Mouse (Mus musculus) hindbrain, embryonic 11.5 days (tissue): ENCODE measurements around the gene Prdm1. TPM values are rescaled to one million over a fixed set of nuclear protein-coding genes. Genes with fewer than 3 reads are reported as not detected.

Experiments
- ATAC-seq: fragments of 200-750 bp; cut with Nextera tagmentation; 2 replicates; pipeline ENCODE4 v1.8.0; 2017; ENCODE audit warnings: mild to moderate bottlenecking, moderate TSS enrichment, moderate library complexity; ENCODE audit not compliant: low FRiP score
- DNase-seq: peaks from one replicate; pipeline ENCODE4 v3.0.0-alpha.2; 2015; ENCODE audit warnings: low spot score
- H3K27ac ChIP-seq: fragments of 300-500 bp; sonication (generic); 2 replicates; pipeline ENCODE4 v1.5.1; 2014; ENCODE audit warnings: mild to moderate bottlenecking, low read depth, low read length
- H3K27me3 ChIP-seq: fragments of 300-500 bp; sonication (generic); 2 replicates; pipeline ENCODE4 v1.6.1; 2014; ENCODE audit warnings: mild to moderate bottlenecking, low read length, moderate library complexity, mixed read lengths; ENCODE audit not compliant: control insufficient read depth, insufficient read depth
- H3K36me3 ChIP-seq: fragments of 300-500 bp; sonication (generic); 2 replicates; pipeline ENCODE4 v1.6.1; 2014; ENCODE audit warnings: mild to moderate bottlenecking, low read length, moderate library complexity, mixed read lengths; ENCODE audit not compliant: control insufficient read depth, insufficient read depth
- H3K4me1 ChIP-seq: fragments of 300-500 bp; sonication (generic); replicated peaks from 2 replicates; pipeline ENCODE4 v1.6.1; 2014; ENCODE audit warnings: low read length, mixed read lengths; ENCODE audit not compliant: control insufficient read depth, insufficient read depth
- H3K4me2 ChIP-seq: fragments of 300-500 bp; sonication (generic); replicated peaks from 2 replicates; pipeline ENCODE4 v1.6.1; 2014; ENCODE audit warnings: mild to moderate bottlenecking, low read depth, low read length
- H3K4me3 ChIP-seq: fragments of 300-500 bp; sonication (generic); 2 replicates; pipeline ENCODE4 v1.5.1; 2014; ENCODE audit warnings: low read depth, low read length
- H3K9ac ChIP-seq: fragments of 300-500 bp; sonication (generic); 2 replicates; pipeline ENCODE4 v1.6.1; 2014; ENCODE audit warnings: low read depth, low read length
- H3K9me3 ChIP-seq: fragments of 300-500 bp; sonication (generic); 2 replicates; pipeline ENCODE4 v1.6.1; 2016; ENCODE audit warnings: low read length; ENCODE audit not compliant: control insufficient read depth
- WGBS: fragments of 180-500 bp; shearing (Covaris S2); extraction: QIAGEN DNeasy Blood & Tissue Kit; methylation state at CpG from one replicate; pipeline ENCODE4 v1.1.7; 2014; 5-methylcytosine and 5-hydroxymethylcytosine counted together
- polyA plus RNA-seq: library from polyadenylated mRNA; unstranded; fragments of >200 nt; fragmentation: Nextera tagmentation; extraction: Ambion mirVana; gene quantifications from 2 replicates; pipeline ENCODE4 v1.2.1, GENCODE M21; 2014

Gene Prdm1
- polyA plus RNA-seq, 1 experiment from 2014 or later, result 0.99 TPM

DNA sequence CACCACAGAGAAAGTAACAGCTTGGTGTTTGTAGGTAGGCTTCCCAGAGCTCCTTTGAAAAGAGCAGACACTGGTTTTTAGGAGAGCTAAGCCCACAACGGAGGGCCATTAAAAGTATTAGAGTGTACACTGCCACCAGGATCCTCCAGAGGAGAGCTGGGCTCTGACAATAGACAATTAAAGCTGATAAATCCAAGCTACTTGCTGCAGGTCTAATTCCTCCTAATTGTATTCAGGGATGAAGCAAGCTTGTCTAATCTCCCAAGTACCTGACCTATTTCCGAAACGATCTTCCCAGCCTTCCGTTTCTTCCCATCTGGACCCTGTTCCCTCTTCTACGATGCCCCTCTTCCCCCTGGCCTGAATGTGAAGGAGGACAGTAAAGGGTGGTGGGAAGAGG is 63.7 kb downstream of the Prdm1 start:
- H3K9ac ChIP-seq, result no peak overlapping the region
- no peaks in the 10 kb centered on the region for H3K36me3 ChIP-seq
- DNase-seq (no peak), ATAC-seq (no peak)
- H3K4me3 ChIP-seq, result no peak overlapping the region
- no peaks in the 10 kb centered on the region for H3K4me1 ChIP-seq
- no peaks in the 10 kb centered on the region for H3K9me3 ChIP-seq
- H3K27me3 ChIP-seq, result peaks cover 3% of the 10 kb centered on the region; the same call in 1 of the 2 replicates
- H3K27ac ChIP-seq, result no peak overlapping the region
- no peak overlapping the region for H3K4me2 ChIP-seq
- WGBS, result 80% methylated on average over 5 of the region's 5 CpGs

GRCm38 (mm10) chr10:44463856-44464255 is 64.4 kb downstream of the Prdm1 start:
- H3K9ac ChIP-seq, result no peak overlapping the region
- no peak for ATAC-seq
- no peak overlapping the region for H3K27ac ChIP-seq
- H3K4me2 ChIP-seq, result no peak overlapping the region
- no peaks in the 10 kb centered on the region for H3K36me3 ChIP-seq
- DNase-seq, result no peak
- WGBS, result 89% methylated on average over 4 of the region's 4 CpGs
- no peaks in the 10 kb centered on the region for H3K9me3 ChIP-seq
- no peak overlapping the region for H3K4me3 ChIP-seq
- H3K4me1 ChIP-seq, result no peaks in the 10 kb centered on the region
- H3K27me3 ChIP-seq, result peaks cover 3% of the 10 kb centered on the region; the same call in 1 of the 2 replicates

DNA sequence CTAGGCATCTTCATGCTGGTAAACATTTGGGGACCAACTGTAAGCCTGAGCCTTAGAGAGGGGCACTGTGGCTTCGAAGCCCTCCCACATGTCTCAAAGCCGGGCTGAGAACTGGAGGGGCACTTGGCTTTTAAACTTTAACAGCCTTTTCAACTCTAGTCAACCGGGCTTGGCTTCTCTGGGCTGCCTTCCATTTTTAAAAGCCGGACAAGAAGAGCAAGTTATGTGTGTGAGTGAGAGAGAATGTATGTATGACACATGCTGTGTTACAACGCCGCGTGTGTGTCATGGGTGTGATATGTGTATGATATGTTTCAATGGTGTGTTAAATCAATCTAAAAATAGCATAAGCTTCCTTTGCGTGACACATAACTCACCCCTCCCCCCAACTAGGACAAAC is 66.0 kb downstream of the Prdm1 start:
- Histone ChIP-seq H3K27me3 (peaks cover 5% of the 10 kb centered on the region; the same call in 1 of the 2 replicates), H3K9ac (no peak overlapping the region), H3K4me2 (no peak overlapping the region), H3K4me3 (no peak overlapping the region), H3K4me1 (no peaks in the 10 kb centered on the region), H3K36me3 (no peaks in the 10 kb centered on the region), H3K9me3 (no peaks in the 10 kb centered on the region), H3K27ac (no peak overlapping the region)
- no peak for ATAC-seq
- WGBS, result 90% methylated on average over 8 of the region's 8 CpGs
- DNase-seq, result no peak

DNA sequence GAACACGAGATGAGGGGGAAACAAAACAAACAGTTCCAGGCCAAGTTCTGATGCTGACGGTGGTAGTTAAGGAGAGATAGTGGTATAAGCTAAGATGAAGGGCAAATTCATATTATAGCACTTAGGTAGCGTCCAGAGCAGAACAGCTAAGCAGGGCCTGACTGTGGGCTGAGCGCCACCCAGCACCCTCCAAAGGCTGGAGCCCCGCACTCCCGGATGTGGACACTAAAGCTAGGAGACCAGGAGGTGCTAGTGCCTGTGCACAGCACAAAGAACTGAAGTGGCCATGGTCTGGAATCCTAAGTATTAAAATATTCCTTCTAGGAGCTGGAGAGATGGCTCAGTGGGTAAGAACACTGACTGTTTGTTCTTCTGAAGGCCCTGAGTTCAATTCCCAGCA is 67.2 kb downstream of the Prdm1 start:
- no peaks in the 10 kb centered on the region for H3K4me1 ChIP-seq
- 94% methylated on average over 6 of the region's 6 CpGs for WGBS
- H3K4me2 ChIP-seq, result no peak overlapping the region
- H3K9ac ChIP-seq, result no peak overlapping the region
- H3K27me3 ChIP-seq, result peaks cover 14% of the 10 kb centered on the region
- no peaks in the 10 kb centered on the region for H3K36me3 ChIP-seq
- no peaks in the 10 kb centered on the region for H3K9me3 ChIP-seq
- DNase-seq, result no peak
- no peak for ATAC-seq
- no peak overlapping the region for H3K27ac ChIP-seq
- H3K4me3 ChIP-seq, result no peak overlapping the region

DNA sequence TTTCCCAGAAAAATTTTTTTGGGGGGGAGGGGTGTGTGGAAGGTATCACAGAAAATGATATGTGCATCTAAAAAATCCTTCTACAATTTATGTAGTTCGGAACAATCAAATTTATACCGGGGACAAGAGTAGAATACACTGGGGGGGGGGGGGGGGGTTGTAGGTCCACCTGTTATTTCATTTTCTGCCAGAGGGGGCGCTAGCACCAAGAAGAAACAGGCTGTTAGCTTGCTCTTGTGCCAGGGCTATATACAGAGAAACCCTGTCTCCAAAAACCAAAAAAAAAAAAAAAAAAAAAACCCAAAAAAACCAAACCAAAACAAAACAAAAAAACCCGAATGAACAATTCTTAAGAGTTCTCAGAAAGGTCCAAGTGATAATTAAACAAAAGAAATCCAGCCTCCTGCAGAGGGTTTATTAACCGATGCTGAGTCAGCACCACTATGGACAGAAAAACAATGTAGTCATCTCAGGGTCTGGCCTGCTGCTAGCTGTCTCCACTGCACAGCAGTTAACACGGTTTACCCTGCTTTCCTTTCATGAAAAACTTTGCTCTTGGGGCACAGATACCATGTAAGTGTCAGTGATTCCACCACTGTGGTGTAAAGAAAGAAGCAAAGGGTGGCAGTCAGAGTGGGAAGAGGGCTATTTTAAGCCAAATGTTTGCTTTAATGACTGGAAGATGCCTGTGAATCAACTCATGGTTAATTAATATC is 68.0 kb downstream of the Prdm1 start:
- no peaks in the 10 kb centered on the region for H3K36me3 ChIP-seq
- H3K27ac ChIP-seq, result no peak overlapping the region
- WGBS, result 14% methylated on average over 6 of the region's 6 CpGs
- no peak overlapping the region for H3K4me2 ChIP-seq
- H3K4me1 ChIP-seq, result no peaks in the 10 kb centered on the region
- peak; percentile 67 for DNase-seq
- no peaks in the 10 kb centered on the region for H3K9me3 ChIP-seq
- H3K4me3 ChIP-seq, result no peak overlapping the region
- 0 out of 2 replicates have a peak, but pooled peaks have one; percentile 31 for ATAC-seq
- peaks cover 17% of the 10 kb centered on the region for H3K27me3 ChIP-seq
- H3K9ac ChIP-seq, result no peak overlapping the region

DNA sequence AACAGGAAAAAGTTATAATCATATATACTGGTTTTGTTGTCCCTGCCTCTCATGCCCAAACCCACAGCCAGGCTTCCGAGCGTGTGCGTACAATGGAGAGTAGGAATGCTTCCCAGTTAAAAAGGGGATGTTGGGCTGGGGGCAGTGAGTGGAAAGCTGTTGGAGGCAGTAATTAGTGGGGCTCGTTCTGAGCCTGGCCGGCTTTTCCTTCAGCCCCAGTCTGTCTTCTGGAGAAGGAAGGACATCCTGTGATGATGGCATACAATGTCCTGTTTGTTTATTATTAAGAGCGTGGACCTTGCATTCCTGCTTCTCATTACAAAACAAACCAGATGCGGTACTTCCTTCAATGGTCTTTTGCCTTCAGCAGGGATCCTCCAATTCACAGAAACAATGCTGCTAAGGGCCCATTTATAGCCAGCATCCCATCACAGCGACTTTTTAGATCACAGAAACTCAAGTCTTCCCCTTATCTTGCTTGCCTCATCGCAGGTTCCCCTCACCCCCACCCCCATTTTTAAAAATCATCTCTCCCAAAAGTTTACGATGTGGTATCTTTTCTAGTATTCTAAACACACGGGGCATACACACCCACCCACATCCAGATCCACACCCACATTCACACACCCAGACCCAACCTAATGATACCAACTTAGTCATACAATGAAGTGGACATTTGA is 68.8 kb downstream of the Prdm1 start:
- no peak overlapping the region for H3K9ac ChIP-seq
- H3K9me3 ChIP-seq, result no peaks in the 10 kb centered on the region
- peak; percentile 38 for DNase-seq
- H3K4me1 ChIP-seq, result no peaks in the 10 kb centered on the region
- ATAC-seq, result no peak
- 9% methylated on average over 11 of the region's 11 CpGs for WGBS
- peak overlapping the region; percentile 93; the same call in 1 of the 2 replicates for H3K4me2 ChIP-seq
- no peak overlapping the region for H3K27ac ChIP-seq
- H3K27me3 ChIP-seq, result peaks cover 17% of the 10 kb centered on the region
- H3K4me3 ChIP-seq, result peak overlapping the region; percentile 60; the same call in 1 of the 2 replicates
- no peaks in the 10 kb centered on the region for H3K36me3 ChIP-seq

DNA sequence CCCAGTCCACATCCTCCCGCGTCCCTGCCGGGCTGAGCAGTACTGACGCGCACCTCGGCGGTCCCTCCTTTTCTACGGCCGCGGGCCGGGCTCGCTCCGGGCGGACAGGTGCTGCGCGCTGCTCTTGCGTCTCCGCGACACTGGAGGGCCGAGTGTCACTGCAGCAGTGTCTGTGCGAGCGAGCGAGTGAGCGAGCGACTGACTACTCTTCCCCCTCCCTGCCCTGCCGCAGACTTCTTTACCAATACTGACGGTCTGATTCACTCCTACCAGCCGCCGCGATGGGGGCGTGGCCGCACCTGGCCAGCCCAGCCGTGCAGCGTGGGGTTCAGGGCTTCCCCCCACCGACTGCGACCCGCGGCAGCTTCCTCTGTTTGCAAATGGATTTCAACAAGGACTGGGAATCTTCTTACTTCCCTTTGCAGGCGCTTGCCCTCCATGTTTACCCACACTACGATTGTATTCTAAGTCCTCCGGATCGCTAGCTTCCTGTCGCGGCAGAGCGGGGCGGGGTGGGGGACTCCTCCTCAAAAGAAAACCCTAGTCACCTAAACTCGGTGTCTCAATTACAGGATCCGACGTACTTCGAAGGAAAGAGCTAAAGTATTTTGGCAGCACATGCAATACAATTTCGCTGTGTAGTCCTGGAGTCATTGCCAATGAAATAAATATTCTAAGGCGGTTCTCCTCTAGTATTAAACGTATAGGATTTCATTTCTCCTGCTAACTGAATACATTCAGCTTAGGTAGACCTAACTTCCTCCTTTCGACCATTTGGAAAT is 69.6 kb downstream of the Prdm1 start:
- Histone ChIP-seq H3K27me3 (peaks cover 17% of the 10 kb centered on the region), H3K9me3 (no peaks in the 10 kb centered on the region)
- peak; percentile 80 for ATAC-seq

DNA sequence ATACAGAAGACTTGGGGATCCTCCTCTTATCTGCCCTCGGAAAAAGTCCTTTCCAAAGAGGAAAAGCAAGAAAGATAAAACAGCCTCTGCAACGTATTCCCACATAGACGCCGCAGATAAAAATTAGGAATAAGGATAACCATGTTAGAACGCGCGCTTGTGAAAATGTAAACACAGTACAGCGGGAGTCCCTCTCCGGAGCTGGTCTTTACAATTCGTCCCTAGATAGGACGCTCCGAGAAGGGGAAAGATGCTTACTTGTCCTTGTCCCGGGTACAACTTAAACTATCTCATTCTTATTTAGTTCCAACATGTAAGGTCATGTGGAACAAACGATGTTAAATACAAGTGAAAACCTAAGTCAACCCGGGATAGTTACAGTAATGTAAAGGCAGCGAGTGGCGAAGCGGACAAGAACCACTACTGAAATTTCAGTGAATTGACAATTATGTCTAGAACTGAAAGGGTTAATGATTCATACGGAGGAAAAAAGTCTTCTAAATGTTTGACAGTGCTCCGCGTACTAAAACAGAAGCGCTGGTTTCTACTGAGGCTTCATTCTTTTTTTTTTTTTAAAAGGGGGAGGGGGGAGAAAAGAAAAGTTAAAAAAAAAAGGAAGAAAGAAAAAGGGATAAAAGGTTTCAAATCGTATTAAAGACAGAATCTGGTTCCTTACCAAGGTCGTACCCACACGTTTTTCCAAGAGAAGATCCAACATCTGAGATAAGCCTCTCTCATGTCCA is 70.3 kb downstream of the Prdm1 start:
- H3K27me3 ChIP-seq, result peaks cover 17% of the 10 kb centered on the region
- WGBS, result 1% methylated on average over 25 of the region's 25 CpGs
- no peaks in the 10 kb centered on the region for H3K4me1 ChIP-seq
- no peak overlapping the region for H3K27ac ChIP-seq
- DNase-seq (peak; percentile 52), ATAC-seq (no peak)
- H3K36me3 ChIP-seq, result no peaks in the 10 kb centered on the region
- H3K4me3 ChIP-seq, result peak overlapping the region; percentile 60
- H3K9ac ChIP-seq, result peak overlapping the region; percentile 49
- peak overlapping the region; percentile 93 for H3K4me2 ChIP-seq
- H3K9me3 ChIP-seq, result no peaks in the 10 kb centered on the region

More for the DNA sequence above, 69.6 kb downstream of the Prdm1 start:
- Histone ChIP-seq H3K4me3 (peak overlapping the region; percentile 60), H3K36me3 (no peaks in the 10 kb centered on the region), H3K9ac (peak overlapping the region; percentile 49), H3K27ac (no peak overlapping the region), H3K4me2 (peak overlapping the region; percentile 93), H3K4me1 (no peaks in the 10 kb centered on the region)
- WGBS, result under 1% methylated on average over 54 of the region's 54 CpGs
- peak; percentile 77 for DNase-seq
